Mouse (Mus musculus) limb, embryonic 14.5 days (tissue): ENCODE measurements around the gene Eps8l2. TPM values are rescaled to one million over a fixed set of nuclear protein-coding genes. Genes with fewer than 3 reads are reported as not detected.

Source experiments
- ATAC-seq: fragments of 200-750 bp; cut with Nextera tagmentation; 2 replicates; pipeline ENCODE4 v1.8.0; 2017; ENCODE audit warnings: low read depth, moderate number of reproducible peaks, moderate TSS enrichment; ENCODE audit not compliant: low FRiP score
- DNase-seq: peaks from one replicate; pipeline ENCODE4 v3.0.0-alpha.2; 2015; ENCODE audit warnings: low spot score
- H3K27ac ChIP-seq: fragments of 300-500 bp; sonication (generic); replicated peaks from 2 replicates; pipeline ENCODE4 v1.5.1; 2014; ENCODE audit warnings: low read depth, mild to moderate bottlenecking, low read length, moderate library complexity, mixed read lengths
- H3K27me3 ChIP-seq: fragments of 300-500 bp; sonication (generic); 2 replicates; pipeline ENCODE4 v1.6.1; 2014; ENCODE audit warnings: low read length, mixed read lengths; ENCODE audit not compliant: control insufficient read depth, insufficient read depth
- H3K36me3 ChIP-seq: fragments of 300-500 bp; sonication (generic); 2 replicates; pipeline ENCODE4 v1.6.1; 2014; ENCODE audit warnings: mild to moderate bottlenecking, low read length, moderate library complexity, mixed read lengths; ENCODE audit not compliant: control insufficient read depth, insufficient read depth
- H3K4me1 ChIP-seq: fragments of 300-500 bp; sonication (generic); 2 replicates; pipeline ENCODE4 v1.6.1; 2014; ENCODE audit warnings: antibody characterized with exemption, low read length, mixed read lengths; ENCODE audit not compliant: control insufficient read depth, insufficient read depth
- H3K4me2 ChIP-seq: fragments of 300-500 bp; sonication (generic); replicated peaks from 2 replicates; pipeline ENCODE4 v1.6.1; 2014; ENCODE audit warnings: low read depth, mild to moderate bottlenecking, low read length, moderate library complexity; ENCODE audit not compliant: severe bottlenecking
- H3K4me3 ChIP-seq: fragments of 300-500 bp; sonication (generic); replicated peaks from 2 replicates; pipeline ENCODE4 v1.5.1; 2014; ENCODE audit warnings: low read length
- H3K9ac ChIP-seq: fragments of 300-500 bp; sonication (generic); 2 replicates; pipeline ENCODE4 v1.6.1; 2014; ENCODE audit warnings: mild to moderate bottlenecking, low read depth, low read length, moderate library complexity; ENCODE audit not compliant: severe bottlenecking
- H3K9me3 ChIP-seq: fragments of 300-500 bp; sonication (generic); 2 replicates; pipeline ENCODE4 v1.6.1; 2016; ENCODE audit warnings: low read length; ENCODE audit not compliant: control insufficient read depth
- POLR2A ChIP-seq: fragments of 200-500 bp; IDR thresholded peaks from 2 replicates; pipeline ENCODE4 v1.8.0; 2012; ENCODE audit warnings: inconsistent platforms, mild to moderate bottlenecking, moderate library complexity, borderline replicate concordance; ENCODE audit not compliant: insufficient read depth, insufficient read length; ENCODE audit errors: extremely low read depth
- WGBS: fragments of 180-500 bp; shearing (Covaris S2); extraction: QIAGEN DNeasy Blood & Tissue Kit; methylation state at CpG from one replicate; pipeline ENCODE4 v1.1.7; 2014; 5-methylcytosine and 5-hydroxymethylcytosine counted together
- polyA plus RNA-seq, 2 experiments: library from polyadenylated mRNA; depleted of rRNA in 1 of 2; stranded (reverse) in 1 of 2; unstranded in 1 of 2; fragments of >200 nt; fragmentation: Nextera tagmentation in 1 of 2; extraction: Ambion mirVana in 1 of 2; gene quantifications; 2 replicates each; pipeline versions ENCODE4 v1.2.1 to v1.2.3; 2012 to 2014

Gene Eps8l2
- polyA plus RNA-seq, 2 experiments: 19.0 to 22.4 TPM

- no peak overlapping the region for H3K27ac ChIP-seq
- H3K9me3 ChIP-seq: no peaks in the 10 kb centered on the region
- no peak for DNase-seq
- no peak overlapping the region for H3K9ac ChIP-seq
- no peak overlapping the region for H3K4me2 ChIP-seq
- ATAC-seq: no peak
- 98% methylated on average over 2 of the region's 2 CpGs for WGBS
- peaks cover 88% of the 10 kb centered on the region for H3K36me3 ChIP-seq
- H3K27me3 ChIP-seq: no peaks in the 10 kb centered on the region
- TF ChIP-seq POLR2A: no peak
- H3K4me1 ChIP-seq: no peaks in the 10 kb centered on the region
- H3K4me3 ChIP-seq: no peak overlapping the region
Measured at GRCm38 (mm10) chr7:141314416-141314815, 24.3 kb upstream of the Eps8l2 start.

- Histone ChIP-seq H3K9me3 (no peaks in the 10 kb centered on the region), H3K36me3 (peaks cover 88% of the 10 kb centered on the region), H3K27me3 (no peaks in the 10 kb centered on the region), H3K9ac (no peak overlapping the region), H3K4me2 (no peak overlapping the region), H3K4me3 (no peak overlapping the region), H3K4me1 (no peaks in the 10 kb centered on the region), H3K27ac (no peak overlapping the region)
- no peak for ATAC-seq
- TF ChIP-seq POLR2A: no peak
- 84% methylated on average over 8 of the region's 8 CpGs for WGBS
- no peak for DNase-seq
Measured at GRCm38 (mm10) chr7:141315076-141315475, 23.6 kb upstream of the Eps8l2 start.

- DNase-seq (peak; percentile 25), ATAC-seq (no peak)
- Histone ChIP-seq H3K36me3 (peaks cover 88% of the 10 kb centered on the region), H3K27me3 (no peaks in the 10 kb centered on the region), H3K4me1 (no peaks in the 10 kb centered on the region), H3K27ac (no peak overlapping the region), H3K9me3 (no peaks in the 10 kb centered on the region), H3K4me2 (no peak overlapping the region), H3K4me3 (no peak overlapping the region), H3K9ac (no peak overlapping the region)
- 78% methylated on average over 5 of the region's 5 CpGs for WGBS
- TF ChIP-seq POLR2A: no peak
Measured at GRCm38 (mm10) chr7:141315974-141316373, 22.7 kb upstream of the Eps8l2 start.

GRCm38 (mm10) chr7:141317619-141318132 lies 21.0 kb upstream of the Eps8l2 start:
- peaks cover 88% of the 10 kb centered on the region for H3K36me3 ChIP-seq
- H3K9me3 ChIP-seq: no peaks in the 10 kb centered on the region
- DNase-seq: no peak
- no peak for ATAC-seq
- no peak overlapping the region for H3K9ac ChIP-seq
- H3K4me3 ChIP-seq: no peak overlapping the region
- H3K27me3 ChIP-seq: no peaks in the 10 kb centered on the region
- TF ChIP-seq POLR2A: no peak
- no peak overlapping the region for H3K4me2 ChIP-seq
- WGBS: 92% methylated on average over 1 of the region's 1 CpGs
- H3K4me1 ChIP-seq: no peaks in the 10 kb centered on the region
- H3K27ac ChIP-seq: no peak overlapping the region

- no peak for DNase-seq
- H3K27me3 ChIP-seq: no peaks in the 10 kb centered on the region
- H3K27ac ChIP-seq: no peak overlapping the region
- no peak overlapping the region for H3K9ac ChIP-seq
- WGBS: 70% methylated on average over 2 of the region's 2 CpGs
- no peak for TF ChIP-seq POLR2A
- H3K36me3 ChIP-seq: peaks cover 88% of the 10 kb centered on the region
- no peaks in the 10 kb centered on the region for H3K9me3 ChIP-seq
- no peak overlapping the region for H3K4me3 ChIP-seq
- H3K4me1 ChIP-seq: no peaks in the 10 kb centered on the region
- no peak overlapping the region for H3K4me2 ChIP-seq
- ATAC-seq: no peak
Measured at GRCm38 (mm10) chr7:141319446-141319845, 19.2 kb upstream of the Eps8l2 start.

GRCm38 (mm10) chr7:141324686-141325085 lies 14.0 kb upstream of the Eps8l2 start:
- Histone ChIP-seq H3K27ac (no peak overlapping the region), H3K4me2 (no peak overlapping the region), H3K4me1 (peaks cover 19% of the 10 kb centered on the region), H3K27me3 (no peaks in the 10 kb centered on the region), H3K4me3 (no peak overlapping the region), H3K9me3 (no peaks in the 10 kb centered on the region), H3K9ac (peak overlapping the region; percentile 31; the same call in 1 of the 2 replicates), H3K36me3 (peaks cover 45% of the 10 kb centered on the region)
- TF ChIP-seq POLR2A: no peak
- DNase-seq (no peak), ATAC-seq (no peak)
- 81% methylated on average over 1 of the region's 1 CpGs for WGBS
